Mouse (Mus musculus) heart, postnatal 0 days (tissue): ENCODE measurements around the gene Eipr1.

Source experiments
- CTCF ChIP-seq: IDR thresholded peaks from 2 replicates; pipeline ENCODE4 v1.5.1; 2016; ENCODE audit warnings: antibody characterized with exemption, control low read depth, low read depth
- EP300 ChIP-seq: IDR thresholded peaks from 2 replicates; pipeline ENCODE4 v1.6.1; 2016; ENCODE audit warnings: antibody characterized with exemption, low read depth

GRCm38 (mm10) chr12:28799798-28800411, 48.3 kb downstream of the Eipr1 start:
- TF ChIP-seq CTCF: no peak
- TF ChIP-seq EP300: no peak
